Mouse (Mus musculus): ENCODE results near the gene Tes3-ps. TPM values are rescaled to one million over a fixed set of nuclear protein-coding genes. Genes with fewer than 3 reads are reported as not detected.

Gene Tes3-ps
- total RNA-seq, 2 experiments from 2014 or later: 1.5 to 2.1 TPM

DNA sequence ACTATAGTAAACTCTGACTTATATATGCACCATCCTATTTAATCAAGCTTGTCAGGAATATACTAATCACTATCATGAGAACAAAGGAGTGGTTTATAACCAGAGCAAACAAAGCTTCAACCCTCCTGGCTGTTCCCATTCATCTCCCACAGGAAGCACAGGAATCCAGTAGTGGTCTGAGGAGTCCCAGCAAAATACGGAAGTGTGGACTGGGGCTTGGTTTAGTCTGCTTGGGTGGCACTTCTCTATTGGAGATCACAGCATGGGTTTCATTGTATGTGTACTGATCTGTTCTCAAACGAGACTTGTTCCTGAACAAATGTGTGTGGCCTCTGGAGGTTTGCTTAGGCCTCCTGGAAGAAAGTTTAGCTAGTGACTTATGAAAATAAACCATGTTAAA, 25.6 kb downstream of the Tes3-ps start:
- H3K27ac ChIP-seq: no peak overlapping the region
- no peak for TF ChIP-seq CTCF (IDR thresholded peaks at IDR 0.05)
- no peak for DNase-seq (ENCODE audit: extremely low spot score in 1 of 2, low spot score in 2 of 2)
- no peak overlapping the region for H3K4me3 ChIP-seq
- intact Hi-C loops (cut with DNase I): no loop called here

DNA sequence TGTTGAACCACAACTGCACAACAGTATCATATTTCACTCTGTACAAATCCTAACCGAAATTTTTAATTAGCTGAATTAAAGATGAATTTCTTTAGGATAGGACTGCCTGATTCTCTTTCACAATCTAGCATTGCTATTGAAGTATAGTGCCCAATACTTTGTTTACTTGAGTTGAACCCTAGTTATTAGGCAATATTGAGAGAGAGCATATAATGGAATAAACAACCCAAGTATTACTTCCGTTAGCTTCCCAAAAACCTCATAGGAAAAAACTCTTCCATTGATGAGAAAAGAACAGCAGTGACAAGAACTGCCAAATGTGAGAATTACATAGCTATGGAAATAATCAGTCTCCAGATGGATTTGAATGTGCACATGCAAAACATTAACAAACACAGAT, 33.1 kb downstream of the Tes3-ps start:
- intact Hi-C loops (cut with DNase I): no loop called here
- no peak for DNase-seq (ENCODE audit: extremely low spot score in 1 of 2, low spot score in 2 of 2)
- Histone ChIP-seq H3K27ac (no peak overlapping the region), H3K4me3 (no peak overlapping the region)
- no peak for TF ChIP-seq CTCF (IDR thresholded peaks at IDR 0.05)

DNA sequence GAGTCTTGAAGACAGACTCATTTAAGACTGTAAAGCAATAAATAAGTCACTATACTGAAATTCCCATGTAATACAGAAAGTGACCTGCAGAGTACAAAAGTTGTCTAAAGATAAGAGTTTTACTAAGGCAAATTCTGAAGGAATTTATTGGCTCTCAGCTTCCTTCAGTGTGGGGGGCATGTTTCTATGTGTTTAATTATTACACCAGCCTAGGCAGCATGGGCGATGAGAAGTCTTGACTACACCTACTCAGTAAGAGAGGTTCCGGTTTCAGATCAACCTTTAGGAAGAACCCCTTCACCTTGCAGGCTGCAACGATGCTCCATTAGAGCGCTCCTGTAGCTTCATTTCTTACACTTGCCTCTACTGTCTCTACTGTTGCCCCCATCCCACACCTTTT, 37.5 kb downstream of the Tes3-ps start:
- DNase-seq (ENCODE audit: extremely low spot score in 1 of 2, low spot score in 2 of 2): no peak
- intact Hi-C loops (cut with DNase I): no loop called here
- no peak overlapping the region for H3K4me3 ChIP-seq
- H3K27ac ChIP-seq: no peak overlapping the region
- TF ChIP-seq CTCF (IDR thresholded peaks at IDR 0.05): no peak; the same call in none of the 2 replicates

DNA sequence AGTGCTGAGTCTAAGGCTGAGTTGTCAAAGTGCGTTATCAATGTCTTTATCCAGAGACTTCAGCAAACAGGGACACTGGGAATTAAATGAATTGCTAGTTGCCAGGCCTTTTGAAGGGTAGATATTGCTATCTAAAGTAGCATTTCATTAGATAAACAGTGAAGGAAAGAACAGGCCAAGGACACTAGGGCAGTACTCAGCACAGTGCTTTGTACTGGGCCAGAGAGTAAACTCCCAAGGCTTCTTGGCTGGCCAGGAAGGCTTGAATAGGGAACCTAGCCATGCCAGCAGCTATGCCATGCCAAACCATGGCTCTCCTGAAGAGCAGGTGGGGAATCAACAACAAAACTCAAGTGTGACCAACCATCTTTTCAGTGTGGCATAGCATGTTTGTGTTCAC, 43.8 kb downstream of the Tes3-ps start:
- intact Hi-C loops (cut with DNase I): no loop called here
- no peak for DNase-seq (ENCODE audit: extremely low spot score in 1 of 2, low spot score in 2 of 2)
- H3K4me3 ChIP-seq: no peak overlapping the region
- no peak for TF ChIP-seq CTCF (IDR thresholded peaks at IDR 0.05)
- H3K27ac ChIP-seq: no peak overlapping the region

DNA sequence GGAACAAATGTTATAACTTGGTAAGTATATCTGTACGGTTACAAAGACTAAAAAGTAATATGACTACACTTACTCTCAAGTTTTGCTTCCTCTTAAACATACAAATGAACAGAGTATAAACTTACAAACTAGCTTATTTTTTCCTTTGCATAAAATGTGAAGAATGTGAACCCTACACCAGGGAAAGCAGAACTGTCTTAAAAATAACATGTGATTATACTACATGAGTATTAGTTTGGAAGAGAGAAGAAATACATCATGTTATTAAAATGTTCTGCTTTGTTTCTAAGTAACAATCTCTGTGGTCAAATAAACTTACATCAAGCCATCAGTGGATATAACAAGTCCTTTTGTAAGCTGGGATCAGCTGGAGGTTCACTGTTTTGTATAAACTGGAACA, 45.6 kb downstream of the Tes3-ps start:
- H3K27ac ChIP-seq: no peak overlapping the region
- H3K4me3 ChIP-seq: no peak overlapping the region
- no peak for TF ChIP-seq CTCF (IDR thresholded peaks at IDR 0.05)
- DNase-seq (ENCODE audit: extremely low spot score in 1 of 2, low spot score in 2 of 2): no peak
- intact Hi-C loops (cut with DNase I): no loop called here

DNA sequence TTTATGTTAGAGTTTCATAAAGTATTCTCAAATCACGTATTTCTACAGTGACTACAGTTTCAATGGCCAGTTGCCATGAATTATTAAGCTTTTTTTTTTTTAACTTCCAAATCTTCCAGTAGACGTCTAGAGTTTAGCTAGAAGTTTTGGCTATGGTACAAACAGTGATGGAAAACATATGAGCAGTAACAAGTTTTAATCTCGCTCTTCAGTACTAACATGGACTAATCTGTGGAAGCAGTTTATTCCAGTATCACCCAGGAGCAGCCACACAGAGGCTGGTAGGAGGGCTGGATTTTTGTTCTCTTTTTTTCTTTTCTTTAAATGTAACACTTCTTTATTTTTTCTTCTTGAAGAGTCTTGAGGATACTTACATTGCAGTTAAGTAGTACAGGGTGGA, 51.2 kb downstream of the Tes3-ps start, which contains the start of gene Aspn:
Gene Aspn (plus strand): TSS at position 165 of the 400 bp plus-strand sequence.
- no peak within 1 kb of the TSS for H3K4me3 ChIP-seq
- no peak within 1 kb of the TSS for H3K27ac ChIP-seq
- TF ChIP-seq CTCF (IDR thresholded peaks at IDR 0.05): no peak
- intact Hi-C loops (cut with DNase I): no loop called here
- DNase-seq (ENCODE audit: extremely low spot score in 1 of 2, low spot score in 2 of 2): no peak

- TF ChIP-seq CTCF (IDR thresholded peaks at IDR 0.05): no peak
- no peak for DNase-seq (ENCODE audit: extremely low spot score in 1 of 2, low spot score in 2 of 2)
- no peak overlapping the region for H3K27ac ChIP-seq
- H3K4me3 ChIP-seq: no peak overlapping the region
- intact Hi-C loops (cut with DNase I): no loop called here
Measured at GRCm38 (mm10) chr13:49545646-49546045, 52.5 kb downstream of the Tes3-ps start.

Other genes starting within 250 kb of the Tes3-ps start
- 1 to 10 TPM; 1.8 to 2.2 TPM for gene Susd3, start 244.6 kb upstream of the Tes3-ps start, total RNA-seq (2021)
- 1 to 10 TPM; 6.7 to 7.1 TPM for gene Fgd3, start 173.0 kb upstream of the Tes3-ps start, total RNA-seq (2021)
- 10 to 100 TPM; 53.9 to 54.6 TPM for gene Bicd2, start 151.7 kb upstream of the Tes3-ps start, total RNA-seq (2021)
- gene Ippk, start 72.1 kb upstream of the Tes3-ps start, total RNA-seq (2021): 10 to 100 TPM; 17.7 to 18.0 TPM
- 1 to 10 TPM; 2.2 to 2.4 TPM for gene Ecm2, start 11.5 kb downstream of the Tes3-ps start, total RNA-seq (2021)
- 1 to 10 TPM in 1 of 2 experiments, under 1 TPM in 1; 0.81 to 1.3 TPM for gene Aspn, start 51.1 kb downstream of the Tes3-ps start, total RNA-seq (2021)
- gene Omd, start 89.1 kb downstream of the Tes3-ps start, total RNA-seq (2021): 1 to 10 TPM; 1.6 to 2.7 TPM
- gene Ogn, start 114.7 kb downstream of the Tes3-ps start, total RNA-seq (2021): 1 to 10 TPM; 5.3 to 8.6 TPM
- 1 to 10 TPM in 1 of 2 experiments, under 1 TPM in 1; 0.51 to 1.5 TPM for gene Cenpp, start 159.5 kb downstream of the Tes3-ps start, total RNA-seq (2021)
- 10 to 100 TPM; 27.0 to 28.1 TPM for gene Nol8, start 159.8 kb downstream of the Tes3-ps start, total RNA-seq (2021)
- gene Iars, start 188.8 kb downstream of the Tes3-ps start, total RNA-seq (2021): 10 to 100 TPM; 66.9 to 71.7 TPM

Data from left cerebral cortex, adult 2 months (tissue).